Mouse (Mus musculus) midbrain, embryonic 10.5 days (tissue): ENCODE measurements around the gene Pdzk1ip1. TPM values are rescaled to one million over a fixed set of nuclear protein-coding genes. Genes with fewer than 3 reads are reported as not detected.

Experiments
- DNase-seq: peaks from one replicate; pipeline ENCODE4 v3.0.0-alpha.2; 2017; ENCODE audit warnings: low spot score
- H3K27ac ChIP-seq: fragments of 300-500 bp; sonication (generic); replicated peaks from 2 replicates; pipeline ENCODE4 v1.5.1; 2016; ENCODE audit warnings: mild to moderate bottlenecking
- H3K27me3 ChIP-seq: fragments of 300-500 bp; sonication (generic); 2 replicates; pipeline ENCODE4 v1.6.1; 2016; ENCODE audit warnings: low read depth, mild to moderate bottlenecking; ENCODE audit not compliant: poor library complexity, severe bottlenecking
- H3K36me3 ChIP-seq: fragments of 300-500 bp; sonication (generic); 2 replicates; pipeline ENCODE4 v1.6.1; 2016; ENCODE audit warnings: mild to moderate bottlenecking, moderate library complexity
- H3K4me1 ChIP-seq: fragments of 300-500 bp; sonication (generic); 2 replicates; pipeline ENCODE4 v1.6.1; 2016
- H3K4me3 ChIP-seq: fragments of 300-500 bp; sonication (generic); 2 replicates; pipeline ENCODE4 v1.5.1; 2016; ENCODE audit warnings: mild to moderate bottlenecking, moderate library complexity
- H3K9me3 ChIP-seq: fragments of 300-500 bp; sonication (generic); replicated peaks from 2 replicates; pipeline ENCODE4 v1.6.1; 2016; ENCODE audit warnings: mild to moderate bottlenecking
- WGBS: fragments of 180-500 bp; shearing (Covaris S2); methylation state at CpG from one replicate; pipeline ENCODE4 v1.1.7; 2016; 5-methylcytosine and 5-hydroxymethylcytosine counted together
- polyA plus RNA-seq: library from polyadenylated mRNA; unstranded; fragments of >200 nt; fragmentation: Nextera tagmentation; extraction: Ambion mirVana; gene quantifications from 2 replicates; pipeline ENCODE4 v1.2.1, GENCODE M21; 2016

Pdzk1ip1 gene
- polyA plus RNA-seq, 1 experiment from 2014 or later: 7.9 TPM

- H3K4me1 ChIP-seq: peaks cover 25% of the 10 kb centered on the region
- peaks cover 70% of the 10 kb centered on the region for H3K27me3 ChIP-seq
- WGBS: 82% methylated on average over 3 of the region's 3 CpGs
- no peaks in the 10 kb centered on the region for H3K9me3 ChIP-seq
- no peak overlapping the region for H3K27ac ChIP-seq
- no peak overlapping the region for H3K4me3 ChIP-seq
- H3K36me3 ChIP-seq: no peaks in the 10 kb centered on the region
- DNase-seq: no peak
These were observed 5.5 kb upstream of the Pdzk1ip1 start for GRCm38 (mm10) chr4:115083031-115083430.

- Histone ChIP-seq H3K27ac (no peak overlapping the region), H3K36me3 (no peaks in the 10 kb centered on the region), H3K4me3 (no peak overlapping the region), H3K9me3 (no peaks in the 10 kb centered on the region), H3K27me3 (peaks cover 69% of the 10 kb centered on the region), H3K4me1 (peaks cover 3% of the 10 kb centered on the region; the same call in 1 of the 2 replicates)
- WGBS: 19% methylated on average over 6 of the region's 6 CpGs
- DNase-seq: peak; percentile 72
These were observed 2.9 kb upstream of the Pdzk1ip1 start for GRCm38 (mm10) chr4:115085522-115086095.

GRCm38 (mm10) chr4:115086257-115086656 is 2.3 kb upstream of the Pdzk1ip1 start:
- Histone ChIP-seq H3K27ac (no peak overlapping the region), H3K27me3 (peaks cover 65% of the 10 kb centered on the region), H3K9me3 (no peaks in the 10 kb centered on the region), H3K4me1 (peaks cover 3% of the 10 kb centered on the region; the same call in 1 of the 2 replicates), H3K4me3 (no peak overlapping the region), H3K36me3 (no peaks in the 10 kb centered on the region)
- DNase-seq: no peak
- WGBS: 58% methylated on average over 4 of the region's 4 CpGs

- DNase-seq: no peak
- WGBS: 77% methylated on average over 3 of the region's 3 CpGs
- H3K27me3 ChIP-seq: peaks cover 62% of the 10 kb centered on the region
These were observed 1.6 kb upstream of the Pdzk1ip1 start for GRCm38 (mm10) chr4:115086763-115087415.

GRCm38 (mm10) chr4:115090592-115090991 is 2.1 kb downstream of the Pdzk1ip1 start:
- H3K36me3 ChIP-seq: no peaks in the 10 kb centered on the region
- H3K4me3 ChIP-seq: no peak overlapping the region
- H3K9me3 ChIP-seq: no peaks in the 10 kb centered on the region
- DNase-seq: no peak
- H3K4me1 ChIP-seq: peaks cover 4% of the 10 kb centered on the region
- 75% methylated on average over 2 of the region's 2 CpGs for WGBS
- H3K27ac ChIP-seq: 0 out of 2 replicates have a peak overlapping the region, but pooled peaks have one; percentile 7
- H3K27me3 ChIP-seq: peaks cover 72% of the 10 kb centered on the region

More at GRCm38 (mm10) chr4:115086763-115087415, 1.6 kb upstream of the Pdzk1ip1 start:
- H3K4me3 ChIP-seq: no peak overlapping the region
- H3K4me1 ChIP-seq: peaks cover 3% of the 10 kb centered on the region; the same call in 1 of the 2 replicates
- H3K27ac ChIP-seq: no peak overlapping the region
- no peaks in the 10 kb centered on the region for H3K36me3 ChIP-seq
- no peaks in the 10 kb centered on the region for H3K9me3 ChIP-seq

- no peak for DNase-seq
- H3K27me3 ChIP-seq: peaks cover 79% of the 10 kb centered on the region
- H3K9me3 ChIP-seq: no peaks in the 10 kb centered on the region
These were observed 3.3 kb downstream of the Pdzk1ip1 start for GRCm38 (mm10) chr4:115091806-115092205.

GRCm38 (mm10) chr4:115093331-115093864 is 4.9 kb downstream of the Pdzk1ip1 start:
- 83% methylated on average over 4 of the region's 4 CpGs for WGBS
- Histone ChIP-seq H3K4me1 (peaks cover 19% of the 10 kb centered on the region), H3K4me3 (no peak overlapping the region), H3K27ac (no peak overlapping the region), H3K36me3 (no peaks in the 10 kb centered on the region), H3K27me3 (peaks cover 74% of the 10 kb centered on the region), H3K9me3 (no peaks in the 10 kb centered on the region)
- DNase-seq: no peak

More at GRCm38 (mm10) chr4:115091806-115092205, 3.3 kb downstream of the Pdzk1ip1 start:
- Histone ChIP-seq H3K4me1 (peaks cover 16% of the 10 kb centered on the region), H3K36me3 (no peaks in the 10 kb centered on the region), H3K27ac (no peak overlapping the region), H3K4me3 (no peak overlapping the region)
- WGBS: 87% methylated on average over 3 of the region's 3 CpGs

GRCm38 (mm10) chr4:115094056-115094455 is 5.5 kb downstream of the Pdzk1ip1 start:
- WGBS: 72% methylated on average over 2 of the region's 2 CpGs
- Histone ChIP-seq H3K4me1 (peaks cover 19% of the 10 kb centered on the region), H3K36me3 (no peaks in the 10 kb centered on the region), H3K27me3 (peaks cover 67% of the 10 kb centered on the region), H3K9me3 (no peaks in the 10 kb centered on the region), H3K27ac (no peak overlapping the region), H3K4me3 (no peak overlapping the region)
- no peak for DNase-seq

- peaks cover 62% of the 10 kb centered on the region for H3K27me3 ChIP-seq
- H3K9me3 ChIP-seq: no peaks in the 10 kb centered on the region
- H3K4me3 ChIP-seq: peak overlapping the region; percentile 60
- H3K27ac ChIP-seq: peak overlapping the region; percentile 74
- peaks cover 19% of the 10 kb centered on the region for H3K4me1 ChIP-seq
- DNase-seq: peak; percentile 55
- WGBS: 1% methylated on average over 30 of the region's 31 CpGs
- no peaks in the 10 kb centered on the region for H3K36me3 ChIP-seq
These were observed 7.3 kb downstream of the Pdzk1ip1 start for GRCm38 (mm10) chr4:115095671-115096434.

- Histone ChIP-seq H3K9me3 (no peaks in the 10 kb centered on the region), H3K4me1 (peaks cover 19% of the 10 kb centered on the region), H3K27me3 (peaks cover 62% of the 10 kb centered on the region), H3K36me3 (no peaks in the 10 kb centered on the region), H3K4me3 (peak overlapping the region; percentile 60), H3K27ac (peak overlapping the region; percentile 74)
- DNase-seq: no peak
- WGBS: 18% methylated on average over 11 of the region's 11 CpGs
These were observed 8.1 kb downstream of the Pdzk1ip1 start for GRCm38 (mm10) chr4:115096435-115097145.

GRCm38 (mm10) chr4:115097146-115097496 is 8.6 kb downstream of the Pdzk1ip1 start:
- Histone ChIP-seq H3K4me1 (peaks cover 19% of the 10 kb centered on the region), H3K27me3 (peaks cover 58% of the 10 kb centered on the region), H3K36me3 (no peaks in the 10 kb centered on the region), H3K9me3 (no peaks in the 10 kb centered on the region), H3K27ac (no peak overlapping the region), H3K4me3 (peak overlapping the region; percentile 31)
- under 1% methylated on average over 6 of the region's 6 CpGs for WGBS
- peak; percentile 41 for DNase-seq

GRCm38 (mm10) chr4:115101682-115102081 is 13.2 kb downstream of the Pdzk1ip1 start:
- Histone ChIP-seq H3K9me3 (no peaks in the 10 kb centered on the region), H3K27ac (no peak overlapping the region), H3K36me3 (no peaks in the 10 kb centered on the region), H3K27me3 (peaks cover 12% of the 10 kb centered on the region), H3K4me1 (peaks cover 5% of the 10 kb centered on the region), H3K4me3 (no peak overlapping the region)
- peak; percentile 71 for DNase-seq
- 46% methylated on average over 6 of the region's 6 CpGs for whole genome bisulfite sequencing
